Mouse (Mus musculus): ENCODE measurements at regions not wholly inside any gene's neighbourhood (a gene's known extent, or its start where the extent isn't known, plus 50 kb on each side); places are given as distances from the start of the nearest gene placed in this dataset.

DNA sequence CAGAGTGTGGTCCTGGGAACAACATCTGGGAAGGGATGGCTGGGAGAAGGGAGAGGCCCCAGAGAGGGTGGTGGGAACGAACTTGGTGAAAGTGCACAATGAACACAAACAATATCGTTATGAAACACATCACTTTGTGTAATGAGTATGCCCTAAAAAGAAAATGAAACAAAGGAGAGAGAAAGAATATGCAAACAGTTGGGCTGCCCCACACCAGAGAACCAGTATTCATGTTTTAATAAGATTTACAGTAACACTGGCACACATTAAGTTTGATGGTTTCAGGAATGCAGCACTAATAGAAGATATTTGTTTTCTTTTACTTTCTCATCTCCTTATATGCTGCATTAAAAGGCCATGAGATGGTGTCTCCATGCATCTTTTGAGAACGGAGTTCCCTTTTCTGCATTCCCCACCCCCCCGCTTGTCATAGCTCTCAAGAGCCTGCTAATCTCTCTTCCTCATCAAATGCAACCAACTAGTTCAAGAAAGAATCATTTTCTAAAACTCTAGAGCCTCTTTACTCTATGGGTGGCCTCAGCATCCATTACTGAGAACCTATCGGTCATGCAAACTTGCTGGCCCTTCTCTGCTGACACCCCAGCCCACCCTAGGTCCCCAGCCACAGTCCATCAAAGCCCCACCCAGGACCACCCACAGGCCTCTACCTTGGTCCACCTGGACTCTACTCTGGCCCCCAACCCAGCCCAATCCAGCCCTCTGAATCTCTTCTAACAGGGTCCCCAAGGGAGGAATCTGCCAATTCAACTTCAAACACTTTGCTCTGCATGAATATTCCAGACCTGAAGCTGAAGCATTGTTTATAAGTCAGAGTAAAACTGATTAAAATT is 379.0 kb upstream of the Nrp1 start:
- DNase-seq (ENCODE audit: low spot score in 2 of 2): no peak

DNA sequence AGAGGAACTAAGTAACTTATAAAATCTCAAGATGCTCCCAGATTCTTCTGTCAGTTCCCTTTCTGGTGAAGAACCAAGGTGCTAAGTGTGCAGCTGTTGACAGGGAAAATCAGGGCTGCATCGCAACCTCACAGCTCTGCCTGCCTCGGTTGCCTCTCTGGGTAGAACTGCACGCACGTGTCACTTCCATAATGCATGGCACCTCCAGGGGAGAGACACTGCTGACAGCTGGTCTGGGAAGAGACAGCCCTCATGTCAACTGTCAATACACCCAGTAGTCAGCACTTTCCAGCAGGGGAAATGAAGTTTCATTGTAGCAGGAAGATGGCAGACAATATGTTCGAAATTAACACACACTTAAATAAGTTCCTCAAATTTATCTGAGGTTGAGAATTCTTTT is 376.2 kb upstream of the Nrp1 start:
- DNase-seq (ENCODE audit: low spot score in 2 of 2): no peak

DNA sequence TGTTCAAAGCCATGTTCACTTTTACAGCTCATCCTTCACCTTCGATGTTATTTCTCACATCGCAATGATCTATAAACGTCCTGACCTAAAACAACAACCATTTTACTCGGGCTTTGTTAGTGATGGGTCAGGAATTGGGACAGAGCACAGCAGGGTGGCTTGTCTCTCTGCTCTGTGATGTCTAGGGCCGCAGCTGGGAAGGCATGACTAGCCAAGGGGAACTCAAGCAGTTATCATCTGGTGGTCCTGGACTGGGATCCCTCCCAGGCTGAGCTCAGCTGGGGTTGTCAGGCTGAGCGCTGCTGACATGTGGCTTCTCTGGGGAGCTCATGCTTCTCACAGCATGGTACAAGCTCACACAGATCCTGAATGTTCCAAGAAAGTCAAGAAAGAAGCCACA is 372.8 kb upstream of the Nrp1 start:
- DNase-seq (ENCODE audit: low spot score in 2 of 2): peak in 1 of 2 experiments; percentile 13

DNA sequence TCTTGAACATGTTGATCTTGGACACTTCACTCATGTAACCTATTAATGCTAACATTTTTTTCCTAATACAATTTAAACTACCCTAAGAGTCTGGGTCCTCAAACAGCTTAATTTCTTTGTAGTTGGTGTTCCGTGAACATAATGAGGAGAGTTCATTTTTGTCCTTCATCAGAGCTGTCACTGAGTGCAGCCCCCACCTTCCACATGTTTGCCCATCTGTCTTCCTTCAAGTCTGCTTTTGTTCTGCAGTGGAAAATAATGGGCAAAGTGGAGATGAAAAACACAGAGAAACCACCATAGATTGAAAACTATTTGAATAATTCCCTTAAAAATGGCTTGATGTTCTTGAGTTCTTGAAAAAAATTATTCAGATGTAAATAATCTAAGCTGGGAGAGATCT is 369.5 kb upstream of the Nrp1 start:
- no peak for DNase-seq (ENCODE audit: low spot score in 2 of 2)

DNA sequence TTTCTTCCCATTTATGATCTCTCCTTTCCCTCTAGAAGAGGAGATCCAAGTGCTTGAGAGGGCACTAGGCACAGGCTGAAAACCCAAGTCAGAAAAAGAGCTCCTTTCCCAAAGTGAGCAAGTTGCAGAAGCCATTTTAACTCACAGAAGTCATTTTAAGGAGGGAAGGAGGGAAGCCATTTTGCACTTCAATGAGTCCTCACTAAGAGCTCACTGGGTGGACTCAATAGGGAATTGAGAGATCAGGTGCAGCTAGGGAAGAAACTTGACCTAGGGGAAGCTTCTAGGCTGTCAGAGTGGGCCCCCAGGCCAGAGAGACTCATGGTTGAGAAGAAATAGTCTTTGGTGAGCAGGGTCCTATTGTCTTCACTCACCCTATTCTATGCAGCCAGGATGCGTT is 363.5 kb upstream of the Nrp1 start:
- no peak for DNase-seq (ENCODE audit: low spot score in 2 of 2)

DNA sequence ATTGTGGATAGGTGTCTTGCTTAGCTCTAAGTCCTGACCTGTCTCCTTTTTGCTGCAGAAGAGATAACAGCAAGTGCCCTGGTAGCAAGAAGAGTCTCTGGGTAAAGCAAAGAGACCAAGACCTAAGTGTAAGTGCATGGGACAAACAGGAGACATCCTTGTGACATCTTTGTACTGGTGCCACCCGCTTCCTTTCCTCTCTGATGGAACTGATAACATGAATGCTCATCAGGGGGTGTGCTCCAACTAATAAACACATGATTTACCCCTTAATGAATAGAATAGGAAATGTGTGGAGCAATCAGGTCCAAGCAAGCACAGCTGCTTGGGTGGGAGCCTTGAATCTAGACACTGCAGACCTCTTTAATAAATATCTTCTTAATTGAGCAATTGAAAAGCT is 362.9 kb upstream of the Nrp1 start:
- no peak for DNase-seq (ENCODE audit: low spot score in 2 of 2)

DNA sequence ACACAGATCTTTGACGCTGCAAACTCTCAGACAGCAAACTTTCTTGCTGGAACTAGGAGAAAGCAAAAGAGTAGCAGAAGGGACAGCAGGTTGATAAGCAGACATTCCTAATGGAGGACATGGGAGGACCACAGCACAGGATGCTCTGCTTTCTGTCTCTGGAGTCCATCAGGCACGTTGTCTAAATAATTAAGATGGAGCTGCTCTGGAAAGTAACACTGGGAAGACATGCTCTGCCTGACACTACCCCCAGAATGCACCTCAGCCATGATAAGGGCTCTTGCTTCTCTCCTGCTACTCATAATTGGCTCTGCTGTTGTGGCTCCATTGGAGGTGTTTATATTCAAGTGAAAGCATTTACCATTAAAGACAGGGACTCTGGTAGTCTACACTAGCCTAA is 356.0 kb upstream of the Nrp1 start:
- DNase-seq (ENCODE audit: low spot score in 2 of 2): no peak

DNA sequence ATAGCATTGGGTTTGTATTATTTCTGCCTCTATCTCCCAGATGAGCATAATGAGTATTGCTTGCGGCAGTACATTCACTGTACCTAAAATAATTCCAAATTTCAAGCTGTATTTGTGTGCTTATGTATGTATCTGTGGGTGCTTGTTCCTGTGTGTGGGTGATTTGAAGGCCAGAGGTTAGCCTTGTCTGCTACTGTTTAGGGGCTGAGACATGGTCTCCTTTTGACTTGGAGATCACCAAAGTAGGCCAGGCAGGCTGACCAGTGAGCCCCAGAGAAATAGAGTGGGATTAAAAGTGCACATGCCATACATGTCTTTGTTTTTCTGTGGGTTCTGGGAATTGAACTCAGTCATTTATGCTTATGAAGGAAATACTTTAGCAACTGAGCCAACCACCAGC is 355.6 kb upstream of the Nrp1 start:
- DNase-seq (ENCODE audit: low spot score in 2 of 2): no peak

DNA sequence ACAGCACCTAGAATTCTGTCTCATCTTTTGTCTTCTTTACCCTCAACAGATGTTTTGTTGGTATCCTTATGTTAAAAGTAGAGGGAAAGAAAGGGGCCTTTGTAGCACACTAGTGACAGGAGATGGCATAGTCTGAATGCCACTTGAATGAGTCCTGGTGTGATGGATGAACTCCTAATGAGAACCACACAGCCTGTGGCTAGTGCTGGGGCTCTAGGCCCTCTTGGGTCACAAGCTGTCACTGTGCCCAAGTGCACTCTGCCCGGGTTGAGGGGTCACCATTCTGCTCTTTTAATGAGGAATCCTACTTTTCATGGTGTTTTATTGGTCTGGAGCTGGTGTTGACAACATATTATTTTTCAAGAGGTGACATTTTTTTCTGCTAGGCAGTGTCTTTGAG is 355.0 kb upstream of the Nrp1 start:
- DNase-seq (ENCODE audit: low spot score in 2 of 2): no peak

DNA sequence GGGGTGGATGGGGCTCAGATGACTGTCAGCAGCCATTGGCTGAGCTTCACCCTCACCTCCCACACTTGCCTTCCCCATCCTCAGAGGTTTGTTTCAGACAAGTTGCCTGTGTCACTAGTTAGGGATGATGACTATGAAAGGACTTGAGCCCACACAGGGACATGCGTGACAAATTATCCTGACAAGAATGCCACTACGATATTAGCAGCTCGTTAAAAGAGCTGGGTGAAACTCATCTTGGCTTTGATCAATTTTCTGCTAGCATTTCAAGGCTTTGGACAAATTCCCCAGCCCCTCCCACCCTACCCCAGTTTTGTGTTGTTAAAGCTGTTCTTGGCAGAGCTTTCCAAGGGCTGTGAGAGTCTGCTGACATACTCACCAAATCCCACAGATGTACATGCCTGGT is 354.5 kb upstream of the Nrp1 start:
- DNase-seq (ENCODE audit: low spot score in 2 of 2): no peak

DNA sequence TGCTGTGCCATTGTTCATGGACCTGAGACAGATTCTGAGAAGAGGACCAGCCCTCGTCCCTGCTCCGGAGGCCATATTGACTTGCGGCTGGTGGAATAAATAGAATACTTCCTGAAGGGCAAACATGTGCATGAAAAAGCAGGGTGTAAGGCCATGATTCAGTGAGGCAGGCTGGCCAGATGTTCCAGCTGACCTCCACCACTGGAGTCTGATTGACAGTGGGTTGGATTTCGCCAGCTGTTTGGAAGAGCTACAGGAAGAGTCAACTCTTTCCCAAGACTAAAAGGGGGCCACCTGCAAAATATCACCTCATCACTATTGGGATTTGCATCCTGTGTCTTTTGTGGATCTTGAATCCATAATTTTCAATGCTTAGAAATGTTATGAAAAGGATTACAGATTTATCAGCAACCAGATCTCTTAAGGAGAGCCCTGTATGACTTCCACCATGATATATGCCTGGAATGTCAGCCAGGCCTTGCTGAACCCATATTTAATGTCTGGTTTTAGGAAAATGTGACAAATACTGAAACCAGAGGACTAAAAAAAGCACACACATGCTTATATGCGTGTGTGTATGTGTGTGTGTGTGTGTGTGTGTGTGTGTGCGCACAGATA is 348.9 kb upstream of the Nrp1 start:
- DNase-seq (ENCODE audit: low spot score in 2 of 2): no peak

DNA sequence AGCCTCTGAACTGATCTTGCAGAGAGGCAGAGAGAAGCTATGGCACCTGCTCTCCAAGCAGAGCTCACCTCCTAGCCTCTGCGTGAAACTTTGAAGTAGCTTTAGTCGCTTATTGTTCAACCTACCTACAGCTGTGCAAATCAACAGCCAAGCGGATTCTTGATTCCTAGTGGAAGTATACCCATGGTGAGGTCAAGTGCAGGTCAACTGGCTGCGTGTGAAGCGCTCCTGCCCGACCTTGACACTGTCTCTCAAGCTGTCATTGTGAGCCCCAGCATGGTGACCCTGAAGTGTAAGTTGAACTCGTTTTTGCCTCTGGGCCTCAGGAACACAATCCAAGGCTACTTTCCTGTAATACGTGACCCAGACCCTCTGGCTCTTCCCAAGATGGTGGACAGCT is 341.2 kb upstream of the Nrp1 start:
- no peak for DNase-seq (ENCODE audit: low spot score in 2 of 2)

DNA sequence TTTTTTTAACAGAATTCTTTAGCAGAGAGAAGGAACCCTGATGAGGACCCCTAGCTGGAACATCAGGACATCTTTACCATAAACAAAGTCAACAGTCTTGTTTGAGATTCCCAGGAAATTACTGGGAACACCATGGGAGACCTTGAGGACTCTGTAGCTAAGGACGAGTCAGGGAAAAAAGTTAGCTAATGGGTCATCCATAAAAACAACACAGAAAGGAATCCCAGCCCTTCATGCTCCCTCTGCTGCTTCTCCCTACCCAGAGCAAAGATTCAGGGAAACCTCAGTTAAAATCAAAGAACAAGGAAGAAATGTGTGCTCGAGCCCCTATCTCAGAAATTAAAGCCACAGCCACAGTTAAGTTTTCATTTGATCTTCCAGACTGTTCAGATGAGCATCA is 334.7 kb upstream of the Nrp1 start:
- no peak for DNase-seq (ENCODE audit: low spot score in 2 of 2)

DNA sequence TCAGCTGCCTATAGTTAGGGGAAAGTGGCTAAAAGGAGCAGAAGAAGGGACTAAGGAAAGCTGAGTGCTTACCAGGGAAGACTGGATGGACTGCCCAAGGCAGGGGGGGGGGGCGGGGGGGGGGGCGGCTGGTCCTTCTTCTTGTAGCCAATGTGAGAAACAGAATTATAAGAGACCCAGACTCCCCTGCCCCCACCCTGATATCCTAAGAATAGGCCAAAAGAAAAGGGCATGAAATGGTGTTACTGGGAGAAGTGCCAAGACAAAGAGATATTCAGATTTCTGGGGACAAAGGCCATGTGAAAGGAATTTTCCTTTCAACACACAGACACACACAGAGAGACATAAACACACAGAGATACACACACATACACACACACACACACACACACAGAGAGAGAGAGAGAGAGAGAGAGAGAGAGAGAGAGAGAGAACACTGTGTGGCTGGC is 333.6 kb upstream of the Nrp1 start:
- DNase-seq (ENCODE audit: low spot score in 2 of 2): no peak

DNA sequence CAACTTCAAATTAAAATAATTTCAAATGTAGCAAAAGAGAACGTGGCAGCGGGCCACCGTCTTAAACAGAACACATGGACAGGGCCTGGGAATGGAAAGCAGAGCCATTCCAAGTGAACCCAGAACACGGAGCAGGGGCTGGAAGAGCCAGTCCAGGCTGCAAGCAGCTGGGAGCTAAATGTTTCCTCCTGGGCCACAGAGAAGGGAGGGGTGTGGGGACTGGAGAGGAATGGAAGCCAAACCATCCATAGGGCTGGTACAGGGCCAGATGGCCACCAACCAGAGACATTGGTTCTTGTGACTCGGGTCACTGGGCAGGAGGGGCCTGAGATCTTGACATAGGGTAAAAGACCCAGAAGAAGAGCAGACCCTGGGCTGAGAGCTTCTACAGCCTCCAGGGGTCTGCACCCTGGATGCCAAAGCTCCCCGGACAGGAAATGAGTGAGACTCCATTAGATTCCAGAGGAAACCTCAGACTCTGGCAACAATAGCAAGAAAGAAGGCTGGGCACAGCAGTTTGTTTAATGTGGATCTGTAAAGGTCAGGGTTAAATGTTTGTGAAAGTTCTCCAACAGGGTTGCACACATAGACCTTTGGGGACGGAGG is 333.1 kb upstream of the Nrp1 start:
- DNase-seq (ENCODE audit: low spot score in 2 of 2): peak; percentile 22 to 65

DNA sequence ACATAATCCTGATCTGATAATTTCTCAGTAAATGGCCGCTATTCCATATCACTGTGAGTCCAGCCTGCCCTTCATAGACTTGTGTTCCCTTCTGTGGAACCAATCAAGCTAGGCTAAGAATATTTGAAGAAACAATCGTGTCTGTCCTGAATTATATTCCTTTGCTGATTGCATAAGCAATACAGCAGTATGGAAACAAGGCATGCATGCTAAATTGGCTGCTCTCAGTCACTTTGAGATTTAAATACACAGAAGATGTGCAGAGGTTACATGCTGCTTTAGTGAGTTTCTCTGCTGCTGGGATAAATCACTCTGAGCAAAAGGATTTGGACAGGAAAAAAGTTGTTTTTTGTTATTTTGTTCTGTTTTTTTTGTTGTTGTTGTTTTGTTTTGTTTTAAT is 331.4 kb upstream of the Nrp1 start:
- DNase-seq (ENCODE audit: low spot score in 2 of 2): no peak

DNA sequence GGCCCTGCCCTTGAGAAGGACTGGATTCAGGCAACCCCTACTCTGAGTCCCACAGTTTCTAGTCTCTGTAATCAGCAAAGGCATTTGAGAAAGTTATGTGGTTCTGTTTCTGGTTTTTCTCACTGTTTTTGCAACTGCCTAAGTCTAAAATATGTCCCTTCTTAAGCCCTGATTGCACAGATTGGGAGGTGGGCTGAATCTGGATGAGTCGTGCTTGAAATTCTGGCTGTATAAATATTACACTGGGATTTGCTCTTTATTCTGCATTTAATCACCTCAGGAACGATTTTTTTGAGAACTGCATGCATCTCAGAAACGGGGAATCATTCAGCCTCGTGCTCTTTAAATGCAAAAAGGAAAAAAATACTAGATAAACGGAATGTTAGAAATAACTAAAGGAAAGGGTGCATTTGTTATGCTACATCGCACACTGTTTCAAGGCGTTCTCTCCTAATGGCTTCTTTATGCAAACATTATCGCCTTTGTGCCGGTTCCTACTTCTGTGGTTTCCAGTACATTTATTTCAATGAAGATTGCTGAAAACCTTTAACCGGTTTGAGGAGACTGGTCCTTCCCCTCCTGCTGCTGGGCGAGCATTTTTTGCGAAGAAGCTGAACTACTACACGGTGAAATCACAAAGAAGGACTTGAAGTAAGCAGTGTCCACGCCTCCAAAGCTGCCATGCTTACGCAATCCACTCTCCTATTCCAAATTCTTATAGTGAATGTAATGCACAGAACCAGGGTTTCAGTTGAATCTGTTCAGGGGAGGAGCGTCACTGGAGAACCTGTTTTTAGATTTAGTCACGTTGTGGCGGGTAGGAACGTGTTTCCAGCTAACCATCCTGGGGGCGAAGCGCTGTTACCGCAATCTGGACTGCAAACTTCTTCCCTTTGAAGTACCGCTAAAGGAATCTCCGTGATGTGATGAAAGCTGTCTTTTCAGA is 327.8 kb upstream of the Nrp1 start:
- no peak for DNase-seq (ENCODE audit: low spot score in 2 of 2)

DNA sequence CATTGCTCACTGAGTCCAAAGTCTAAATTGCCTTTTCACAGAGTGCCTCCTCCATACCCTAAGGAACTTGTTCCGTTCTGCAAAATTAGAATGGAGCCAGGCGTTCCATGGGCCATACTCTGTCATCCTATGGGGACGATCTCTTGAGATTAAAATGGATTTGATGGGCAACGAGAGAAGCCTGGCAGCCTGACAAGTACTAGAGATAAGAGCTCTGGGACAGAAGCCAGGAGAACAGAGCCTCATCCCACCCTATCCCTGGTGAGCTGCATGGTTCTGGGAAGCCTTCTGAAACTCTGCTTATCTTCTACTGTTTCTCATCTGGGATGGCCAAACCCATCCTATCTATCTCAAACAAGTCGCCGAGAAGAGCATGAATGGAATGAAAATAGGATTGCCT is 324.3 kb upstream of the Nrp1 start:
- no peak for DNase-seq (ENCODE audit: low spot score in 2 of 2)

DNA sequence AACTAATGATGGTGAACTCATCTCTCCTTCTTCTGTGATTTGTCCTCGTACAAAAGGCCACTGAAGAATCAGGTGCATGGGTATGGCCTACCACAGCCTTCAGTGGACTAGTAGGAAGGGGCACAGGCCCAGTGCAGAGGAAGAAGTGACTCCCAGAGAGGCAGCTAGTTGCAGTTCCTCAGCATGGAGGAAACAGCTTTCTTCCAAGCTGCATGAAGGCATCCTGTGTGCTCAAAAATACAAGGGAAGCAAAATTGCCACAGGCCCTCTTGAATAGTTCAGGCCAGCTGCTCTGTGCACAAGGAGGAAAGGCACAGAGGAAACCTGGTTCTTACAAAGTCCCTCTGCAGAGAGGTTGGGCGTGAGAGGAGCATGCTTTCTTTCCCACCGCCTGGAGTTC is 322.7 kb upstream of the Nrp1 start:
- DNase-seq (ENCODE audit: low spot score in 2 of 2): no peak

DNA sequence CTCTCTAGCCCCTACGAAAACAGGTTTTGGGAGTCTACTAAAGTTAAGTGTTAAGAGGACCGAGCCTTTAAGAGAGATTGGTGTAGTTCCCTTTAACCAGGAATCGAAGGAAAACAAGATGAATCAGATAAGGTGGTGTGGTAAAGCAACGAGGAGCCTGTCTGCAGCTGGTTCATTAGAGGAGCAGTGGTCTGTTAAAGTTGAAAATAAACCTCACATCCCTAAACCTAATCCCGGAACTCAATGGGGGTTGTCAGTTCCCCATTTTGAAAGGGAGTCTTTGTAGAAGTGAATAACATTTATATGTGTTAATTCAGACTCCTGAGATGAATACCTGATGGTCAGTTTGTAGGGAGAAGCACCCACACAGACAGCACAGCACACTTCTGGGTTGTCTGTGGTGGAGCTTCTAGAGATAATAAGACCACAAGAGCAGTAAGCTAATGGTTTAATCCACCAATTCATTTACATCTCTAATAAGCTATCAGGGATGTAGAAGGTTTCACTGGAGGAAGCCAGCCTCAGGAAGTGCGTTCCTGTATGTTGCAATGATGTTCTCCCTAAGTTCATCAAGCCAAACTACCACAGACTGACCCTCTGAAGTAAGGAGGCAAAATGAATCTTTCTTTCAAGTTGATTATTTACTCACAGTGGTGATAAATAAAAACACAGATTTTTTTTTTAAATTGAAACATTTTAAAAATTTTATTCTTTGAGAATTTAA is 318.9 kb upstream of the Nrp1 start:
- DNase-seq (ENCODE audit: low spot score in 2 of 2): no peak

DNA sequence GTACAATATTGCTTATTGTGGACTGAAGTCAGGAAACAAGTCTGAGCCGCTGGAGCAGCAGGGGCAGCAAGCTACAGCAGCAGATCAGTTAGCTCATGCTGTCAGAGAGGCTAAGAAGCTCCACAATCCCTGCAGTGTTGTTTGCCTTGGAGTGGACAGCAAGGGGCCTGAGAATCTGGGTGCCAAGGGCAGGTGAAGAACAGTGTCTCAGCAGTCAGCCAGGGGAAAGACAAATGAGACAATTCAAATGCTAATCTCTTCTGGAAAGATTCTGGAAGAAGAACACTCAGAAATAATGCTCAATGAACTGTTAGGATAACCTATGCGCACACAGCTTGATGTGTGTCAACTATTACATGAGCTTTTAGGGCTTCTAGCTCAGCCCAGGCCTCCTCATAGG is 315.5 kb upstream of the Nrp1 start:
- no peak for DNase-seq (ENCODE audit: low spot score in 2 of 2)
